Mouse (Mus musculus): ENCODE results near the gene Knstrn. TPM values are rescaled to one million over a fixed set of nuclear protein-coding genes. Genes with fewer than 3 reads are reported as not detected.
A peak's percentile ranks its signal among the peaks of the same experiment; 100 is the strongest.

Gene Knstrn
- polyA plus RNA-seq, 1 experiment from 2014 or later: 184 TPM

GRCm38 (mm10) chr2:118779504-118780480 lies 34.0 kb upstream of the Knstrn start, which contains the start of gene Disp2:
Disp2 (plus strand) TSS chr2:118779719.
- Histone ChIP-seq H3K27me3 (ENCODE audit: low read depth, poor library complexity, severe bottlenecking) (peaks cover 22% of the 10 kb centered on the region), H3K4me1 (peaks cover 18% of the 10 kb centered on the region), H3K9me3 (replicated peaks) (no peaks in the 10 kb centered on the region), H3K27ac (replicated peaks) (peak within 1 kb of the TSS; percentile 82), H3K4me3 (peak within 1 kb of the TSS; percentile 54), H3K36me3 (no peaks in the 10 kb centered on the region)
- DNase-seq (ENCODE audit: low spot score): peak; percentile 96
- 11% methylated on average over 39 of the region's 39 CpGs for WGBS

GRCm38 (mm10) chr2:118781115-118781514 lies 32.7 kb upstream of the Knstrn start:
- Histone ChIP-seq H3K27ac (replicated peaks) (no peak overlapping the region), H3K9me3 (replicated peaks) (no peaks in the 10 kb centered on the region), H3K4me3 (no peak overlapping the region), H3K36me3 (no peaks in the 10 kb centered on the region), H3K4me1 (peaks cover 18% of the 10 kb centered on the region), H3K27me3 (ENCODE audit: low read depth, poor library complexity, severe bottlenecking) (peaks cover 22% of the 10 kb centered on the region)
- no peak for DNase-seq (ENCODE audit: low spot score)
- WGBS: 41% methylated on average over 1 of the region's 1 CpGs

- Histone ChIP-seq H3K9me3 (replicated peaks) (no peaks in the 10 kb centered on the region), H3K4me1 (peaks cover 18% of the 10 kb centered on the region), H3K27ac (replicated peaks) (no peak overlapping the region), H3K4me3 (no peak overlapping the region), H3K27me3 (ENCODE audit: low read depth, poor library complexity, severe bottlenecking) (peaks cover 29% of the 10 kb centered on the region), H3K36me3 (peaks cover 2% of the 10 kb centered on the region; the same call in 1 of the 2 replicates)
- no peak for DNase-seq (ENCODE audit: low spot score)
- 72% methylated on average over 4 of the region's 4 CpGs for WGBS
Measured at GRCm38 (mm10) chr2:118782303-118782702, 31.5 kb upstream of the Knstrn start.

- Histone ChIP-seq H3K9me3 (replicated peaks) (no peaks in the 10 kb centered on the region), H3K4me1 (peaks cover 18% of the 10 kb centered on the region), H3K4me3 (no peak overlapping the region), H3K36me3 (peaks cover 3% of the 10 kb centered on the region; the same call in 1 of the 2 replicates), H3K27me3 (ENCODE audit: low read depth, poor library complexity, severe bottlenecking) (peaks cover 35% of the 10 kb centered on the region), H3K27ac (replicated peaks) (no peak overlapping the region)
- DNase-seq (ENCODE audit: low spot score): no peak
- WGBS: 73% methylated on average over 5 of the region's 5 CpGs
Measured at GRCm38 (mm10) chr2:118783093-118783492, 30.7 kb upstream of the Knstrn start.

- H3K36me3 ChIP-seq: peaks cover 3% of the 10 kb centered on the region; the same call in 1 of the 2 replicates
- H3K4me1 ChIP-seq: peaks cover 18% of the 10 kb centered on the region
- H3K4me3 ChIP-seq: no peak overlapping the region
- H3K27ac ChIP-seq (replicated peaks): no peak overlapping the region
- no peak for DNase-seq (ENCODE audit: low spot score)
- peaks cover 32% of the 10 kb centered on the region for H3K27me3 ChIP-seq (ENCODE audit: low read depth, poor library complexity, severe bottlenecking)
- 90% methylated on average over 7 of the region's 7 CpGs for WGBS
- H3K9me3 ChIP-seq (replicated peaks): no peaks in the 10 kb centered on the region
Measured at GRCm38 (mm10) chr2:118783663-118784062, 30.1 kb upstream of the Knstrn start.

- Histone ChIP-seq H3K27me3 (ENCODE audit: low read depth, poor library complexity, severe bottlenecking) (peaks cover 44% of the 10 kb centered on the region), H3K36me3 (peaks cover 3% of the 10 kb centered on the region; the same call in 1 of the 2 replicates), H3K27ac (replicated peaks) (no peak overlapping the region), H3K9me3 (replicated peaks) (no peaks in the 10 kb centered on the region), H3K4me3 (no peak overlapping the region), H3K4me1 (peaks cover 13% of the 10 kb centered on the region)
- DNase-seq (ENCODE audit: low spot score): no peak
- 79% methylated on average over 5 of the region's 5 CpGs for WGBS
Measured at GRCm38 (mm10) chr2:118786525-118786924, 27.3 kb upstream of the Knstrn start.

- WGBS: 93% methylated on average over 11 of the region's 11 CpGs
- Histone ChIP-seq H3K27ac (replicated peaks) (no peak overlapping the region), H3K4me3 (no peak overlapping the region), H3K4me1 (peaks cover 13% of the 10 kb centered on the region), H3K36me3 (peaks cover 6% of the 10 kb centered on the region; the same call in 1 of the 2 replicates), H3K27me3 (ENCODE audit: low read depth, poor library complexity, severe bottlenecking) (peaks cover 53% of the 10 kb centered on the region), H3K9me3 (replicated peaks) (no peaks in the 10 kb centered on the region)
- DNase-seq (ENCODE audit: low spot score): no peak
Measured at GRCm38 (mm10) chr2:118789501-118789900, 24.3 kb upstream of the Knstrn start.

GRCm38 (mm10) chr2:118790221-118790550 lies 23.6 kb upstream of the Knstrn start:
- WGBS: 53% methylated on average over 12 of the region's 12 CpGs

GRCm38 (mm10) chr2:118790551-118791525 lies 23.0 kb upstream of the Knstrn start:
- Histone ChIP-seq H3K36me3 (peaks cover 6% of the 10 kb centered on the region; the same call in 1 of the 2 replicates), H3K4me1 (peaks cover 13% of the 10 kb centered on the region), H3K27ac (replicated peaks) (no peak overlapping the region), H3K27me3 (ENCODE audit: low read depth, poor library complexity, severe bottlenecking) (peaks cover 53% of the 10 kb centered on the region), H3K4me3 (peak overlapping the region; percentile 32), H3K9me3 (replicated peaks) (no peaks in the 10 kb centered on the region)
- 29% methylated on average over 44 of the region's 44 CpGs for WGBS
- peak; percentile 70 for DNase-seq (ENCODE audit: low spot score)

More at GRCm38 (mm10) chr2:118790221-118790550, 23.6 kb upstream of the Knstrn start:
- DNase-seq (ENCODE audit: low spot score): no peak
- H3K9me3 ChIP-seq (replicated peaks): no peaks in the 10 kb centered on the region
- peaks cover 13% of the 10 kb centered on the region for H3K4me1 ChIP-seq
- no peak overlapping the region for H3K27ac ChIP-seq (replicated peaks)
- H3K4me3 ChIP-seq: peak overlapping the region; percentile 32
- peaks cover 6% of the 10 kb centered on the region; the same call in 1 of the 2 replicates for H3K36me3 ChIP-seq
- H3K27me3 ChIP-seq (ENCODE audit: low read depth, poor library complexity, severe bottlenecking): peaks cover 53% of the 10 kb centered on the region

GRCm38 (mm10) chr2:118791591-118792258 lies 22.1 kb upstream of the Knstrn start:
- no peak overlapping the region for H3K27ac ChIP-seq (replicated peaks)
- peaks cover 52% of the 10 kb centered on the region for H3K27me3 ChIP-seq (ENCODE audit: low read depth, poor library complexity, severe bottlenecking)
- WGBS: 92% methylated on average over 26 of the region's 26 CpGs
- H3K9me3 ChIP-seq (replicated peaks): no peaks in the 10 kb centered on the region
- H3K4me1 ChIP-seq: peaks cover 13% of the 10 kb centered on the region
- peaks cover 6% of the 10 kb centered on the region; the same call in 1 of the 2 replicates for H3K36me3 ChIP-seq
- no peak for DNase-seq (ENCODE audit: low spot score)
- H3K4me3 ChIP-seq: no peak overlapping the region

- no peak for DNase-seq (ENCODE audit: low spot score)
- H3K4me3 ChIP-seq: no peak overlapping the region
- peaks cover 13% of the 10 kb centered on the region for H3K4me1 ChIP-seq
- peaks cover 5% of the 10 kb centered on the region; the same call in 1 of the 2 replicates for H3K36me3 ChIP-seq
- WGBS: 83% methylated on average over 4 of the region's 4 CpGs
- H3K27ac ChIP-seq (replicated peaks): no peak overlapping the region
- H3K9me3 ChIP-seq (replicated peaks): no peaks in the 10 kb centered on the region
- peaks cover 47% of the 10 kb centered on the region for H3K27me3 ChIP-seq (ENCODE audit: low read depth, poor library complexity, severe bottlenecking)
Measured at GRCm38 (mm10) chr2:118792259-118792613, 21.6 kb upstream of the Knstrn start.

- no peak for DNase-seq (ENCODE audit: low spot score)
- peaks cover 13% of the 10 kb centered on the region for H3K4me1 ChIP-seq
- 77% methylated on average over 4 of the region's 4 CpGs for WGBS
Measured at GRCm38 (mm10) chr2:118793636-118794035, 20.2 kb upstream of the Knstrn start.

More at GRCm38 (mm10) chr2:118793636-118794035, 20.2 kb upstream of the Knstrn start:
- no peak overlapping the region for H3K4me3 ChIP-seq
- H3K36me3 ChIP-seq: peaks cover 3% of the 10 kb centered on the region; the same call in 1 of the 2 replicates
- H3K9me3 ChIP-seq (replicated peaks): no peaks in the 10 kb centered on the region
- H3K27me3 ChIP-seq (ENCODE audit: low read depth, poor library complexity, severe bottlenecking): peaks cover 36% of the 10 kb centered on the region
- H3K27ac ChIP-seq (replicated peaks): no peak overlapping the region
